Mouse (Mus musculus) bone marrow macrophage, adult 2 months (primary cell): ENCODE results near the gene Inpp5k.

Experiments
- CTCF ChIP-seq: IDR thresholded peaks from 2 replicates; pipeline ENCODE4 v1.5.1; 2012; ENCODE audit warnings: low read depth, mild to moderate bottlenecking, low read length, moderate library complexity
- POLR2A ChIP-seq: IDR thresholded peaks from 2 replicates; pipeline ENCODE4 v1.6.1; 2012; ENCODE audit warnings: mild to moderate bottlenecking, low read depth, low read length, borderline replicate concordance

GRCm38 (mm10) chr11:75658311-75658710, 27.5 kb downstream of the Inpp5k start:
- TF ChIP-seq CTCF (no peak), POLR2A (no peak)
